Mouse (Mus musculus) myocyte (in vitro differentiated cells): Measurements from ENCODE around the gene Plxnb1. TPM values are rescaled to one million over a fixed set of nuclear protein-coding genes. Genes with fewer than 3 reads are reported as not detected.

Experiments used
- H3K27me3 ChIP-seq: one replicate; pipeline ENCODE4 v1.6.1; 2011; ENCODE audit not compliant: control insufficient read depth, insufficient read depth, insufficient read length
- H3K36me3 ChIP-seq: one replicate; pipeline ENCODE4 v1.6.1; 2011; ENCODE audit not compliant: control insufficient read depth, insufficient read depth
- H3K4me2 ChIP-seq: one replicate; pipeline ENCODE4 v1.6.1; 2011; ENCODE audit warnings: low read depth, control low read depth
- H3K4me3 ChIP-seq: one replicate; pipeline ENCODE4 v1.5.1; 2011; ENCODE audit warnings: mild to moderate bottlenecking, control low read depth, moderate library complexity
- H3K79me2 ChIP-seq: one replicate; pipeline ENCODE4 v1.6.1; 2011; ENCODE audit not compliant: control insufficient read depth, insufficient read depth
- H3ac ChIP-seq: one replicate; pipeline ENCODE4 v1.6.1; 2011; ENCODE audit not compliant: control insufficient read depth, insufficient read length
- CEBPB ChIP-seq: IDR thresholded peaks from 2 replicates; pipeline ENCODE4 v1.6.1; 2011; ENCODE audit warnings: mild to moderate bottlenecking, moderate library complexity; ENCODE audit not compliant: poor library complexity, insufficient read depth, severe bottlenecking
- E2F4 ChIP-seq: IDR thresholded peaks from one replicate; pipeline ENCODE4 v1.6.1; 2011; ENCODE audit warnings: mild to moderate bottlenecking, control low read depth, moderate library complexity; ENCODE audit not compliant: insufficient read depth
- MAX ChIP-seq: IDR thresholded peaks from one replicate; pipeline ENCODE4 v1.6.1; 2011; ENCODE audit warnings: low read depth, mild to moderate bottlenecking, control low read depth
- MYOD1 ChIP-seq, 3 experiments: IDR thresholded peaks; one replicate each; pipeline ENCODE4 v1.6.1; 2011; ENCODE audit warnings: control low read depth in 2 of 3, low read depth in 2 of 3, mild to moderate bottlenecking in 2 of 3, moderate library complexity in 1 of 3; ENCODE audit not compliant: insufficient read length in 2 of 3, control insufficient read depth in 1 of 3
- MYOG ChIP-seq, 3 experiments: IDR thresholded peaks; one replicate each; pipeline ENCODE4 v1.6.1; 2011; ENCODE audit warnings: control low read depth in 2 of 3, low read depth in 2 of 3, mild to moderate bottlenecking in 2 of 3; ENCODE audit not compliant: insufficient read length in 2 of 3, control insufficient read depth in 1 of 3, insufficient read depth in 1 of 3
- POLR2A ChIP-seq: IDR thresholded peaks from one replicate; pipeline ENCODE4 v1.6.1; 2011; ENCODE audit warnings: low read depth, mild to moderate bottlenecking, control low read depth, moderate library complexity; ENCODE audit not compliant: insufficient read length
- POLR2AphosphoS2 ChIP-seq: IDR thresholded peaks from one replicate; pipeline ENCODE4 v1.6.1; 2011; ENCODE audit warnings: low read depth, control low read depth; ENCODE audit not compliant: insufficient read length
- REST ChIP-seq: IDR thresholded peaks from one replicate; pipeline ENCODE4 v1.6.1; 2011; ENCODE audit warnings: mild to moderate bottlenecking, control low read depth, moderate library complexity; ENCODE audit not compliant: insufficient read depth, insufficient read length
- SRF ChIP-seq: IDR thresholded peaks from one replicate; pipeline ENCODE4 v1.6.1; 2011; ENCODE audit warnings: low read depth; ENCODE audit not compliant: control insufficient read depth, insufficient read length
- TCF12 ChIP-seq: IDR thresholded peaks from one replicate; pipeline ENCODE4 v1.6.1; 2011; ENCODE audit warnings: mild to moderate bottlenecking, control low read depth; ENCODE audit not compliant: poor library complexity, insufficient read depth, severe bottlenecking
- TCF3 ChIP-seq: IDR thresholded peaks from one replicate; pipeline ENCODE4 v1.6.1; 2011; ENCODE audit warnings: low read depth, control low read depth; ENCODE audit not compliant: insufficient read length
- USF1 ChIP-seq: IDR thresholded peaks from one replicate; pipeline ENCODE4 v1.6.1; 2011; ENCODE audit warnings: low read depth, mild to moderate bottlenecking, control low read depth, moderate library complexity
- polyA plus RNA-seq: library from polyadenylated mRNA; unstranded; fragments of >200 nt; fragmentation: generic; extraction: Trizol; gene quantifications from one replicate; pipeline ENCODE4 v1.2.1, GENCODE M21; 2012; ENCODE audit warnings: missing spikeins

Plxnb1 gene
- polyA plus RNA-seq, 1 experiment, result 6.1 TPM

DNA sequence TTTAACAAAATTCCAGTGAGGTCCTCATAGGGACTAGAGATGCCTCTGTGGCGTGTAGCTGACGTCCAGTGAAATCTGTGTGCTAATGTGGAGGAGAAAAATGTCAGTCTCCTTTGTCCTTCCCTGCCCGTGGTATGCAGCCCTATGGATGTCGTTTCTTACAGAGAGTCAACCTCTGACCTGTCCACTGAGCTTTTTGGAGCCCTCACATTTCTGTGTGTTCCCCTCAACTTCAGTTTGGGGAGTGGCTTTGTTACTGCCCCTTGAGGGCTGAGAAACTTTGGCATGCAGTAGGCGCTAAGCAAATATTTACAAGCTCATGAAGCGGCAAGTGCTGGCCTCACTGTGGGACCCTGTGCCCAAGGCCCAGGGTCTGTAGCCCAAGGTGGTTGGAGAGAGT lies 2.1 kb downstream of the Plxnb1 start:
- Histone ChIP-seq H3K27me3 (no peaks in the 10 kb centered on the region), H3K36me3 (no peaks in the 10 kb centered on the region)
- TF ChIP-seq USF1 (no peak), E2F4 (no peak)

DNA sequence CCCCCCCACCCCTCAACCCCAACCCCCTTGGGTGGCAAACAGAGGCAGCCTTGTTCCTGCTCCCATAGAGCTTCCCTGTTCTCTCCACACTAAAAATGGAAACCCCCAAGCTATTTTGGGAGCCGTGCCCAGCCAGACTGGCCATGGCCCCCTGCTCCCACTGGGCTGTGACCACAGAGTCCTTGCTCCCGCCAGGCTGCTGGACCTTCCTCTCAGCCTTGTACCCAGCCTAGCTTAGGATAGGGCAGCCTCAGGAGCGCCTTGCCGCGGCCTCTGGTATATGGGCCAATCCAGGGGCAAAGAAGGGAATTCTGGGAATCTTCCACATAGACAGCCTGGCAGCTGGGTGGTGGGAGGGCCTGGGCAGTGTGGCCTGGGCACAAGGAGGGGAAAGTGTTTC lies 2.6 kb downstream of the Plxnb1 start:
- no peaks in the 10 kb centered on the region for H3K79me2 ChIP-seq
- H3ac ChIP-seq, result no peak overlapping the region
- no peaks in the 10 kb centered on the region for H3K27me3 ChIP-seq
- H3K4me3 ChIP-seq, result no peak overlapping the region
- H3K4me2 ChIP-seq, result peak overlapping the region; percentile 50
- H3K36me3 ChIP-seq, result no peaks in the 10 kb centered on the region
- TF ChIP-seq MYOG (IDR thresholded peaks at IDR 0.05; ENCODE audit: control insufficient read depth in 1 of 3, insufficient read depth in 1 of 3, insufficient read length in 2 of 3, low read depth in 2 of 3) (no peak), USF1 (no peak), E2F4 (no peak), TCF12 (no peak), MYOD1 (IDR thresholded peaks at IDR 0.05; ENCODE audit: control insufficient read depth in 1 of 3, insufficient read length in 2 of 3, low read depth in 2 of 3) (no peak), REST (no peak)

More for the DNA sequence above, 2.1 kb downstream of the Plxnb1 start:
- no peak overlapping the region for H3ac ChIP-seq
- H3K4me3 ChIP-seq, result no peak overlapping the region
- peak overlapping the region; percentile 71 for H3K4me2 ChIP-seq
- no peaks in the 10 kb centered on the region for H3K79me2 ChIP-seq

DNA sequence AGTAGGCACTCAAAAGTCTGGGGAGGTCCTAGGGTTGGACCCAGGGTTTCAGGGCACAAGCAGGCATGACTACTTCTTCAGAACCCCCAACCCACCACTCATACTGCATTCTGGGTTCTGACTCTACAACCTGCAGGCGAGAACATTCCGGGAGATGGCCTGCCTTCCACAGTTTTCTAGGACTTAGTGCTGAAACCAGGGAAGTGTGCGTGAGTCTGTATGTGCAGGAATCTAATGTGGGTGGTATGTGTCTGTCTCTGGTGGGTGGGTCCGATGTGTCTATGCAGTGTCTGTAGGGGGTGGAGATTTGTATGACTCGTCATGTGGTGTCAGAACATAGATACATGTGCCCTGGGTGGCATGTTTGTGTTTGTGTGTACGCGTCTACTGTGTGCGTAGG lies 3.2 kb downstream of the Plxnb1 start:
- H3K36me3 ChIP-seq, result no peaks in the 10 kb centered on the region
- no peak overlapping the region for H3ac ChIP-seq
- no peak for TF ChIP-seq TCF3
- no peak for TF ChIP-seq MYOD1 (IDR thresholded peaks at IDR 0.05; ENCODE audit: control insufficient read depth in 1 of 3, insufficient read length in 2 of 3, low read depth in 2 of 3)
- no peak for TF ChIP-seq USF1
- no peak for TF ChIP-seq E2F4
- TF ChIP-seq MAX, result no peak
- no peaks in the 10 kb centered on the region for H3K79me2 ChIP-seq
- peak overlapping the region; percentile 50 for H3K4me2 ChIP-seq
- no peak overlapping the region for H3K4me3 ChIP-seq
- no peaks in the 10 kb centered on the region for H3K27me3 ChIP-seq

DNA sequence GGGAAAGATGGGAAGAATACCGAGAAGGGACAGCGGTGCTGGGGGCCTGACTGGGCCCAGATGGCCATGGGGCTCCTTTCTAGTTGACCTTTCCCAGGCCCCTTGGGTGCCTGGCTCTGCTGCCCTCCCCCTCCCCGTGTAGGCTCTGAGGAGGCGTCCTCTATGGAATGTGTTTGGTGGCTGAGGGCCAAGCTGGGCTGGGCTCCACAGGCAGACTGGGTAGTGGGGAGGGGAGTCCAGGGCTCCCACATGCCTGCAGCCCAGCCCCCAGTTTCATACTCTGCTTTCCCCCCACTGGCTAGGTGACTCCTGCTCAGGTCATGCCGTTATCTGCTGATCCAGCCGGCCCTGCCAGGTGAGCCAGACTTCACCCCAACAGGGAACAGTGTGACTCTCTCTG lies 3.8 kb downstream of the Plxnb1 start:
- H3K4me3 ChIP-seq, result no peak overlapping the region
- H3ac ChIP-seq, result no peak overlapping the region
- no peaks in the 10 kb centered on the region for H3K36me3 ChIP-seq
- H3K4me2 ChIP-seq, result peak overlapping the region; percentile 50
- H3K27me3 ChIP-seq, result no peaks in the 10 kb centered on the region
- H3K79me2 ChIP-seq, result no peaks in the 10 kb centered on the region
- TF ChIP-seq SRF (no peak), E2F4 (no peak), MYOD1 (IDR thresholded peaks at IDR 0.05; ENCODE audit: control insufficient read depth in 1 of 3, insufficient read length in 2 of 3, low read depth in 2 of 3) (no peak), POLR2A (no peak), POLR2AphosphoS2 (no peak), MAX (no peak), REST (no peak), CEBPB (no peak)

DNA sequence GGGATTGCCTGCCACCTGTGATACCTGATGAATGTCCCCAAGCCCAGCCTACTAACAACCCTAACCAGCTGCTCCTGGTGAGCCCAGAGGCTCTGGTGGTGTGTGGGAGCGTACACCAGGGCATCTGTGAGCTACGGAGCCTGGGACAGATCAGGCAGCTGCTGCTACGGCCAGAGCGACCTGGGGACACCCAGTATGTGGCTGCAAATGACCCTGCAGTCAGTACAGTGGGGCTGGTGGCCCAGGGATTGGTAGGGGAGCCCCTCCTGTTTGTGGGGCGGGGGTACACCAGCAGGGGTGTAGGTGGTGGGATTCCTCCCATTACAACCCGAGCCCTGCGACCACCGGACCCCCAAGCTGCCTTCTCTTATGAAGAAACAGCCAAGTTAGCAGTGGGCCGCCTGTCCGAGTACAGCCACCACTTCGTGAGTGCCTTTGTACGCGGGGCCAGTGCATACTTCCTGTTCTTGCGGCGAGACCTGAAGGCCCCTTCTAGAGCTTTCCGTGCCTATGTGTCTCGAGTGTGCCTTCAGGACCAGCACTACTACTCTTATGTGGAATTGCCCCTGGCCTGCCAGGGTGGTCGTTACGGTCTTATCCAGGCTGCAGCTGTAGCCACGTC lies 5.2 kb downstream of the Plxnb1 start:
- no peaks in the 10 kb centered on the region for H3K36me3 ChIP-seq
- no peaks in the 10 kb centered on the region for H3K79me2 ChIP-seq
- no peaks in the 10 kb centered on the region for H3K27me3 ChIP-seq
- H3ac ChIP-seq, result no peak overlapping the region
- no peak for TF ChIP-seq POLR2AphosphoS2
- TF ChIP-seq POLR2A, result no peak
- no peak for TF ChIP-seq SRF
- TF ChIP-seq REST, result no peak
- no peak for TF ChIP-seq MAX
- TF ChIP-seq TCF12, result no peak
- TF ChIP-seq MYOG (IDR thresholded peaks at IDR 0.05; ENCODE audit: control insufficient read depth in 1 of 3, insufficient read depth in 1 of 3, insufficient read length in 2 of 3, low read depth in 2 of 3), result no peak
- no peak for TF ChIP-seq CEBPB
- TF ChIP-seq MYOD1 (IDR thresholded peaks at IDR 0.05; ENCODE audit: control insufficient read depth in 1 of 3, insufficient read length in 2 of 3, low read depth in 2 of 3), result no peak
- H3K4me3 ChIP-seq, result no peak overlapping the region
- no peak overlapping the region for H3K4me2 ChIP-seq
